Mouse (Mus musculus) left cerebral cortex, postnatal 36 days (tissue): Measurements from ENCODE around the gene Gm20929. TPM values are rescaled to one million over a fixed set of nuclear protein-coding genes. Genes with fewer than 3 reads are reported as not detected.
"Not testable (repeated sequence)": the region's sequence is repeated elsewhere in the genome, so short reads cannot be mapped to it uniquely, and the experiment has no call there.

Source experiments
- DNase-seq, 2 experiments: peaks; one replicate each; pipeline ENCODE4 v3.0.0; 2021 to 2022; ENCODE audit warnings: low spot score in 2 of 2, mixed read lengths in 1 of 2
- intact Hi-C: fragments of 180-260 bp; cut with DNase I; formaldehyde crosslinking; loops from one replicate; pipeline ENCODE4 v1.15.1; 2025
- total RNA-seq, 2 experiments: library from RNA; stranded (reverse); gene quantifications; 2 replicates each; pipeline ENCODE4 v1.2.3; 2021

The Gm20929 gene
- total RNA-seq = not detected

GRCm38 (mm10) chrY:53843649-53844048, at the start of gene Gm20929:
Gene Gm20929, plus strand, starts transcription at chrY:53843949.
- DNase-seq, intact Hi-C loops: not testable (repeated sequence)
